Mouse (Mus musculus): ENCODE data around the gene Shmt2. TPM values are rescaled to one million over a fixed set of nuclear protein-coding genes. Genes with fewer than 3 reads are reported as not detected.
A peak's percentile ranks its signal among the peaks of the same experiment; 100 is the strongest.

The Shmt2 gene
- polyA plus RNA-seq (2012; fragmentation: generic; extraction: Trizol), result 535 TPM

- peaks cover 6% of the 10 kb centered on the region for H3K27me3 ChIP-seq (ENCODE audit: control insufficient read depth, insufficient read depth, insufficient read length)
Observed at GRCm38 (mm10) chr10:127522088-127522581, at the start of gene Shmt2. TSS of gene Shmt2 (minus strand) at chr10:127522444.

GRCm38 (mm10) chr10:127570937-127571641 is 48.8 kb upstream of the Shmt2 start:
- peaks cover 64% of the 10 kb centered on the region for H3K36me3 ChIP-seq (ENCODE audit: control insufficient read depth, insufficient read depth)

More at GRCm38 (mm10) chr10:127522088-127522581, at the start of gene Shmt2:
- Histone ChIP-seq H3K36me3 (ENCODE audit: control insufficient read depth, insufficient read depth) (peaks cover 29% of the 10 kb centered on the region), H3K79me2 (ENCODE audit: control insufficient read depth, insufficient read depth) (peaks cover 22% of the 10 kb centered on the region), H3K4me3 (peak within 1 kb of the TSS; percentile 99), H3ac (ENCODE audit: control insufficient read depth, insufficient read length) (peak within 1 kb of the TSS; percentile 66), H3K4me2 (ENCODE audit: low read depth) (peak within 1 kb of the TSS; percentile 99)
- TF ChIP-seq POLR2A (IDR thresholded peaks at IDR 0.05; ENCODE audit: insufficient read length, low read depth), result peak; percentile 79
- no peak for TF ChIP-seq CEBPB (IDR thresholded peaks at IDR 0.05; ENCODE audit: insufficient read depth, poor library complexity, severe bottlenecking)
- no peak for TF ChIP-seq REST (IDR thresholded peaks at IDR 0.05; ENCODE audit: insufficient read depth, insufficient read length)
- no peak for TF ChIP-seq TCF3 (IDR thresholded peaks at IDR 0.05; ENCODE audit: insufficient read length, low read depth)
- TF ChIP-seq MYOG (IDR thresholded peaks at IDR 0.05; ENCODE audit: control insufficient read depth in 1 of 3, insufficient read depth in 1 of 3, insufficient read length in 2 of 3, low read depth in 2 of 3), result no peak
- no peak for TF ChIP-seq MYOD1 (IDR thresholded peaks at IDR 0.05; ENCODE audit: control insufficient read depth in 1 of 3, insufficient read length in 2 of 3, low read depth in 2 of 3)
- TF ChIP-seq E2F4 (IDR thresholded peaks at IDR 0.05; ENCODE audit: insufficient read depth), result no peak
- TF ChIP-seq TCF12 (IDR thresholded peaks at IDR 0.05; ENCODE audit: insufficient read depth, poor library complexity, severe bottlenecking), result no peak
- no peak for TF ChIP-seq SRF (IDR thresholded peaks at IDR 0.05; ENCODE audit: control insufficient read depth, insufficient read length, low read depth)
- TF ChIP-seq MAX (IDR thresholded peaks at IDR 0.05; ENCODE audit: low read depth), result peak; percentile 95
- TF ChIP-seq POLR2AphosphoS2 (IDR thresholded peaks at IDR 0.05; ENCODE audit: insufficient read length, low read depth), result peak; percentile 84
- peak; percentile 10 for TF ChIP-seq USF1 (IDR thresholded peaks at IDR 0.05; ENCODE audit: low read depth)

GRCm38 (mm10) chr10:127570384-127570783 is 48.1 kb upstream of the Shmt2 start:
- H3K36me3 ChIP-seq (ENCODE audit: control insufficient read depth, insufficient read depth), result peaks cover 61% of the 10 kb centered on the region
- H3K27me3 ChIP-seq (ENCODE audit: control insufficient read depth, insufficient read depth, insufficient read length), result no peaks in the 10 kb centered on the region
- peaks cover 2% of the 10 kb centered on the region for H3K79me2 ChIP-seq (ENCODE audit: control insufficient read depth, insufficient read depth)
- TF ChIP-seq SRF (IDR thresholded peaks at IDR 0.05; ENCODE audit: control insufficient read depth, insufficient read length, low read depth) (no peak), USF1 (IDR thresholded peaks at IDR 0.05; ENCODE audit: low read depth) (no peak), POLR2A (IDR thresholded peaks at IDR 0.05; ENCODE audit: insufficient read length, low read depth) (no peak), MYOG (IDR thresholded peaks at IDR 0.05; ENCODE audit: control insufficient read depth in 1 of 3, insufficient read depth in 1 of 3, insufficient read length in 2 of 3, low read depth in 2 of 3) (no peak), POLR2AphosphoS2 (IDR thresholded peaks at IDR 0.05; ENCODE audit: insufficient read length, low read depth) (no peak), E2F4 (IDR thresholded peaks at IDR 0.05; ENCODE audit: insufficient read depth) (no peak), MAX (IDR thresholded peaks at IDR 0.05; ENCODE audit: low read depth) (no peak), TCF3 (IDR thresholded peaks at IDR 0.05; ENCODE audit: insufficient read length, low read depth) (no peak), MYOD1 (IDR thresholded peaks at IDR 0.05; ENCODE audit: control insufficient read depth in 1 of 3, insufficient read length in 2 of 3, low read depth in 2 of 3) (no peak), CEBPB (IDR thresholded peaks at IDR 0.05; ENCODE audit: insufficient read depth, poor library complexity, severe bottlenecking) (no peak), TCF12 (IDR thresholded peaks at IDR 0.05; ENCODE audit: insufficient read depth, poor library complexity, severe bottlenecking) (no peak), REST (IDR thresholded peaks at IDR 0.05; ENCODE audit: insufficient read depth, insufficient read length) (no peak)
- no peak overlapping the region for H3K4me3 ChIP-seq
- no peak overlapping the region for H3ac ChIP-seq (ENCODE audit: control insufficient read depth, insufficient read length)
- no peak overlapping the region for H3K4me2 ChIP-seq (ENCODE audit: low read depth)

More at GRCm38 (mm10) chr10:127570937-127571641, 48.8 kb upstream of the Shmt2 start:
- TF ChIP-seq POLR2A (IDR thresholded peaks at IDR 0.05; ENCODE audit: insufficient read length, low read depth), result peak; percentile 19
- TF ChIP-seq TCF3 (IDR thresholded peaks at IDR 0.05; ENCODE audit: insufficient read length, low read depth), result no peak
- Histone ChIP-seq H3K4me2 (ENCODE audit: low read depth) (no peak overlapping the region), H3K79me2 (ENCODE audit: control insufficient read depth, insufficient read depth) (peaks cover 2% of the 10 kb centered on the region), H3K4me3 (no peak overlapping the region), H3ac (ENCODE audit: control insufficient read depth, insufficient read length) (no peak overlapping the region), H3K27me3 (ENCODE audit: control insufficient read depth, insufficient read depth, insufficient read length) (no peaks in the 10 kb centered on the region)

GRCm38 (mm10) chr10:127569450-127569849 is 47.2 kb upstream of the Shmt2 start:
- Histone ChIP-seq H3ac (ENCODE audit: control insufficient read depth, insufficient read length) (no peak overlapping the region), H3K4me2 (ENCODE audit: low read depth) (no peak overlapping the region), H3K79me2 (ENCODE audit: control insufficient read depth, insufficient read depth) (peaks cover 2% of the 10 kb centered on the region), H3K27me3 (ENCODE audit: control insufficient read depth, insufficient read depth, insufficient read length) (no peaks in the 10 kb centered on the region), H3K36me3 (ENCODE audit: control insufficient read depth, insufficient read depth) (peaks cover 55% of the 10 kb centered on the region), H3K4me3 (no peak overlapping the region)
- TF ChIP-seq POLR2AphosphoS2 (IDR thresholded peaks at IDR 0.05; ENCODE audit: insufficient read length, low read depth) (no peak), SRF (IDR thresholded peaks at IDR 0.05; ENCODE audit: control insufficient read depth, insufficient read length, low read depth) (no peak), E2F4 (IDR thresholded peaks at IDR 0.05; ENCODE audit: insufficient read depth) (no peak), MYOD1 (IDR thresholded peaks at IDR 0.05; ENCODE audit: control insufficient read depth in 1 of 3, insufficient read length in 2 of 3, low read depth in 2 of 3) (no peak), REST (IDR thresholded peaks at IDR 0.05; ENCODE audit: insufficient read depth, insufficient read length) (no peak), TCF12 (IDR thresholded peaks at IDR 0.05; ENCODE audit: insufficient read depth, poor library complexity, severe bottlenecking) (no peak), MYOG (IDR thresholded peaks at IDR 0.05; ENCODE audit: control insufficient read depth in 1 of 3, insufficient read depth in 1 of 3, insufficient read length in 2 of 3, low read depth in 2 of 3) (no peak), MAX (IDR thresholded peaks at IDR 0.05; ENCODE audit: low read depth) (no peak), TCF3 (IDR thresholded peaks at IDR 0.05; ENCODE audit: insufficient read length, low read depth) (no peak), POLR2A (IDR thresholded peaks at IDR 0.05; ENCODE audit: insufficient read length, low read depth) (no peak), CEBPB (IDR thresholded peaks at IDR 0.05; ENCODE audit: insufficient read depth, poor library complexity, severe bottlenecking) (no peak)
